Mouse (Mus musculus) adrenal gland, adult (tissue): ENCODE data around the gene Zfp280b.
"Not testable (repeated sequence)": the region's sequence is repeated elsewhere in the genome, so short reads cannot be mapped to it uniquely, and the experiment has no call there.

ENCODE experiments used
- DNase-seq, 2 experiments: peaks; one replicate each; pipeline ENCODE4 v3.0.0; 2022 to 2023; ENCODE audit warnings: low spot score in 1 of 2; ENCODE audit not compliant: inconsistent age in 2 of 2

Zfp280b gene

DNA sequence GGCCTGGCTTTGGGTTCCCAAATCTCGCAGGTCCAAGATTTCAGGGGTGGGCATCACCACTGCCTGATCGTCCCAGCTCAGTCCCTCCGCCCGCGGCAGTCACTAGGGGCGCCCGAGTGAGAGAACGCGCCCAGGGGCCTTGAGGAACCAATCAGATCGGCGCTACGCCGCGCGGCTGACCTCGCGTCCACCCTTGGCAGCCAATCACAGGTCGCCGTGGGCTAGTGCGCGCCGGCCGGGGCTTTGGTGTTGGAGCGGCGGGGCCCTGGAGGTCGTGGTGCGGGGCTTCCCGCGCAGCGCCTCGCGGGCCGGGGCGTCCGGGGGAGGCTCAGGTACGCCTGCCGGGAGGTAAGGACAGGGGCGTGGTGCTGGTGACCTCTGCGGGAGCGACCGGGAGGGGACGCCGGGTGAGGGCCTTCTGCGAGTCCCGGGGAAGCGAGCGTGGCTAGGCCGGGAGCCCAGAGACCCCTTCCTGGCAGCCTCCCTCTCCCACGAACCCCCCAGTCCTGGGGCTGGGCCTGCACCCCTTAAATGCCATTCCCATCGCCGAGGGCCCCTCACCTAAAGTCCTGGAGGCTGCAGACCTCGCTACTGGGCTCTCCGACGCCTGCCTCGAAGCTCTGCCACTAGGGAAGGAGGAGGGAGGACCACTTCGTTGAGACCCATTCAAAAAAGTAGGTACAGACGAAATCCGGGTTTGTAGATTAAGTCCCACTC, at the start of gene Zfp280b:
Gene Zfp280b (plus strand): TSS at position 249 of the 717 bp plus-strand sequence.
- DNase-seq = peak; percentile 95 to 98

DNA sequence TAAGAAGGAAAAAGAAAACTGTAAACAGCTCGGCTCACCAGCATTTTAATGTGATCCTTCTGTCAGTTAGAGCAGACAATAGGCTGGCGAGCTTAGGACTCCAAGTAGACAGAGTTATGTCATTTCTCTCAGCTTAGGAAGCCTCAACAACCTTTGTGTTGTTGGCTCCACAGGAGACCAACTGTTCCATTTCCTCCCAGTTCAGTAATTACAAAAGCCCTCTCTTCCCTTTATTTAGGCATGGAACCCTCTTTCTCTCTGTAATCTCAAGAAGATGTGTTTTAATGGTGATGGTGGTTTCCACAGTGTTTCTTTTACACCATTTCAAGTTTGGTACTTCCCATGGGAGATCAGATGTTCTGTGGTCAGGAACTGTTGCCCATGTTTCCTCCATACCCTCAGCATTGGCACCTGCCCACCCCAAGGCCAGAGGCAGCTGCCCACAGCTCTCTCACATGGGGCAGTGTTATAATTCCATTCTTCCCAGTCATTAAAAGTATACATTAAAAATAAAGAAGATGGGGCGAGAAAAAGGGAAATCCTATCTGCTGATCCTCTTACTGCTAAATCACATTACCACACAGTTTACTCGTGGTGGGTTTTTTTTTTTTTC, 41.9 kb upstream of the Zfp280b start:
- no peak for DNase-seq

DNA sequence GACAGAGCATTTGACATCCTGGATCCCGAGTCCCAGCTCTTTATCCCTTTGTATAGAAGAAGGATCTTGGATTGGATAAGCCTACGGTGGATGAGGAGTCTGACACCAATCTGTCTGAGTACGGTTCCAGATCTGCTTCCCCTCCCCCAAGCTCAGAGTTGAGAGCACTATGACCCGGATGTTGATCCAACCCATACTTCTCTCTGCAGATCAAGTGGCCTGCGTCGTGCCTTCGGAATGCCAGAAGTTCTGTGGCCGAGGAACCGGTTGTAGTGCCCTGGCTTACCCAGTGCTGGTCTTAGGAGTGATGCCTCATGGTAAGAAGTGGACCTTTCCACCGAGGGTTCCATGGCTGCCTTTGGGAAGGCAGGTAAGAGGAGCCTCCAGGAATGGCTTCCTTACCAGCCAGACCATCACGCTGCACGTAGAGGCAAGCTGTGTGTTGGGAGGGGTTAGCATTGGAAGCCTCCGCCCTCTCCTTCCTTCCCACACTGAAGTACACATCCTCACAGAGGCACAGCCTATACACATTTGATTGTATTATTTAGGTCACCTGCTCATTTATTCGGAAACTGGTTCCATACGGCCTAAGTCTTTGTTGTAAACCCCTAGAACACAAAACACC, 38.7 kb upstream of the Zfp280b start:
- DNase-seq = no peak

DNA sequence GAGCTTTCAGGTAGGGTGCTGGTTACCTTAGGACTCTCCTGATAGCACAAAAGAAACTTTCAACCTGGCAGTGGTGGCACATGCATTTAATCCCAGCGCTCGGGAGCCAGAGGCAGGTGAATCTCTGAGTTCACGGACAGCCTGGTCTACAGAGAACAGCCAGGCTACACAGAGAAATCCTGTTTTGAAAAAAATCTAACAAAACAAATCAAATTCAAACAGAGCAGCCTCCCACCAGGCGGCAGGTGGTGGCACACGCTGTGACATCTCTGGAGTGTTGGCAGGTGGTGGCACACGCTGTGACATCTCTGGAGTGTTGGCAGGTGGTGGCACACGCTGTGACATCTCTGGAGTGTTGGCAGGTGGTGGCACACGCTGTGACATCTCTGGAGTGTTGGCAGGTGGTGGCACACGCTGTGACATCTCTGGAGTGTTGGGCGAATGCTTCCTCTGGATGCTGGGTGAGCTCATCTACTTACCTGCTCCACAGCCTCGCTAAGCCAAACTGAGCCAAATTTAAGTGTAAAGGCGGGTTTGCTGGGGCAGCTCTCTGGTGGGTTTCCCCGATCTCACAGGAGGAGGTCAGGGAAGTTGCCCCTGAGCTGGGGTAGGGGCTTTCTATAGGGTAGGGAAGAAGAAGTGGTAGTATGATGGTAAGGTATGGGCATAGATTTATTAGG, 37.8 kb upstream of the Zfp280b start:
- DNase-seq = not testable (repeated sequence)

DNA sequence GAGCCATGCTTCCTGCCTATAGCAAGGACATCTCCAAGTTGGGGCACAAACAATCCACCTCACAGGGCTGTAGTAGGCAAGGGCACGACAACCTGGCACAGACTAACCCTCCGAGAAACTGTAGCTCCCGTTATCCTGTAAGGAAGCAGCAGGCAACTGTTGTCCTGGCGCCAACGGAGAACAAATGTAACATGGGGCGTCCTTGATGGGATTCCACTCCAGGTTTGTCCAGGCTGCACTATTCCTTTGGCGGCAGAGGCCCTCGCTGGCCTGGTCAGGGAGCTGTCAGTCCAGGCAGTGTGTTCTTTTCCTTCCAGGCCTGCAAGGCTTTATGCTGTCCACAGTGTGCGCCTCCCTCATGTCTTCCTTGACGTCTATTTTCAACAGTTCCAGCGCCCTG, 37.0 kb upstream of the Zfp280b start:
- DNase-seq = no peak

DNA sequence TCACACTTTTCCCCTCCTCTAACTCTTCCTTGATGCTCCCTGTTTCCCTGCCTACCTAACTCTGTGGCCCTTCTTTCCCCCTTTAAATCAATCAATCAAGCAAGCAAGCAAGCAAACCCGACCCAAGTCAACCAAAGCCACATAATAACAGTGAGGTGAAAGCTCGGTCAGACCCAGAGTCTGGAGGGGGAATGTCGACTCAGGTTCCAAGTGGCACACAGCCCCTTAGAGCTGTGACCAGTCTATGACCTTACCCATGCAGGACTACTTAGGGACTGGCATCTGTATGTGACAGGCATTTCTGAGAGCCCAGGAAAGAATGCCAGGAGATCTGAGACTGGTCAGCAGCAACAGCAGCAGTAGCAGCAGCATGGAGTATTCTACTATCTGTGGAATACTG, 36.1 kb upstream of the Zfp280b start:
- no peak for DNase-seq

DNA sequence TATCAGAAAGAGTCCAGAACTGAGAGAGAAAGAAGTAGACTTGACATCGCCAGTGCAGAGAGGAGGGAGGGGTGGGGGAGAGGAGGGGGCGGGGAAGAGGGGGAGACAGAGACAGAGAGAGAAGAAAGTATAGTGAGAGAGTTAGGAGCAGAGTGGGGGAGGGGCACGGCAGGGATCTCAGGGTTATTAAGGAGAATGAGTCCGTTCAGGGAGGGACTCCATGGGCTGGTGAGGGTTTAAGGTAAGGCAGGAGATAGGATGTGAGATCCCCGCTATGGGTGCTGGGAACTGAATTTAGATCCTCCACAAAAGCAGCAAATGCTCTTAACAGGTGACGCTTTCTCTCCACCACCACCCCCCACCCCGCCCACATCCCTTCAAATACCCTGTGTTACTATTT, 31.3 kb upstream of the Zfp280b start:
- DNase-seq = no peak

DNA sequence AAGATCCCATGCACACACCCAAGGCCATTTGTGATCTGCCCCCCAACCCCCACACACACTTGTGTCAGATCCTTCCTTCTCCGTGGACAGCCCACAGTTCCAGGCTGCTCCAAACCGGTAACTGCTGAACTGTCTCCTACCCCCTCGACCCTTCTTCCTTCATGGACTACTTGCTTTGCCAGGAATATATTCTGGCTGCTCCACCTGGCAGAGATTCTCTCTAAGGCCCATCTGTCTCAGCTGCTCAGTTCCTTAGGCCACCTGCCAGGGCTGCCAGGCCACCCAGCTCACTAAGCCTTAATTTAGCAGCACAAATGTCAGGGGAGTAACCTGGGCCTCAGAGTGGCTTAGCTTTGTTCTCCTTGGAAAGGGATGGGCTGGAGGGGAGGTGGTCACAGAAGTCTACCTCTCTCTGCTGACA, 30.3 kb upstream of the Zfp280b start:
- peak; percentile 45 to 75 for DNase-seq

DNA sequence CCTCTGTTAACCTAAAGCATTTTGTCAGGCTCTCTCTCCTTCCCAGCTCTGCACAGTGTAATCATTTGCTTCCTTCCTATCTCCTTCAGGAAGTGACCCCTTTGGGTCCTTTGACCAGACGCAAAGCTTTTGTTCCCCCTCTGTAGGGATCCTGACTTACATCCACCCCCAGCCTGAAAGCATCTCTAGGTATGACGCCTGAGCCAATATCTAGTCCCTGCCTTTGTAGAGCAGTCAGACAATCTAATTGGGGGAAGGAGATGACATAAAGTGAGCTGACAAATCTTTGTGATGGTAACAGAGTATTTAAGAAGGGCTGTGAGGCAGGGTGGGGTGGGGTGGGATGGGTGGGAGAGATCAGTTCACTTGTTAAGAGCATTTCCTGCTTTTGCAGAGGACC, 29.8 kb upstream of the Zfp280b start:
- DNase-seq = no peak

DNA sequence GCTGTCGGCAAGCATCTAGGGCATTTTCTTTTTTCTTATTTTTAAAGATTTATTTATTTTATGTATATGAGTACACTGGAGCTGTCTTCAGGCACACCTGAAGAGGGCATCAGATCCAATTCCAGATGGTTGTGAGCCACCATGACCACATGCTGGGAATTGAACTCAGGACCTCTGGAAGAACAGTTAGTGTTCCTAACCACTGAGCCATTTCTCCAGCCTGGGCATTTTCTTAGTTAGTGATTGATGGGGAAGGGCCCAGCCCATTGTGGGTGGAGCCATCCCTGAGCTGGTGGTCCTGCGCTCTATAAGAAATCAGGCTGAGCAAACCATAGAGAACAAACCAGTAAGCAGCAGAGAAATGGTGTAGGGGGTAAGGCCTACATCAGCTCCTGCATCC, 29.2 kb upstream of the Zfp280b start:
- DNase-seq = no peak

DNA sequence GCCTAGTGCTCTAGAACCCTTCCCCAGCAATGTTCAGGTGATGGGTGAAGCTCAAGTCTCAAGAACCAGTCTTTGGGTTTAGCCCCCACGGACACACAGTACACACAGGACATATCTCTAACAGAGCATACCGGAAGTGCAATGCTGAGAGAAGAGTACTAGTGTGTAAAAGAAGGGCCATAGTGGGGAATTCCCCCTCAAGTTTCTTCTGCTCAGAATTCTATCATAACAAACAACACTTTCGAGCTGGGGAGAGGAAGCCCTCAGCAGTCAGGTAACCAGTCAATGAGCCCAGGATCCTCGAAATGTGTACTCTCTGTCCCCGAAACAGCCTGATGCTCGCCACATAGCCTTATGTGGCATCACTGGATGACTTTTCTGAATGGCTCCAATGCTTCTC, 26.1 kb upstream of the Zfp280b start:
- DNase-seq = no peak

DNA sequence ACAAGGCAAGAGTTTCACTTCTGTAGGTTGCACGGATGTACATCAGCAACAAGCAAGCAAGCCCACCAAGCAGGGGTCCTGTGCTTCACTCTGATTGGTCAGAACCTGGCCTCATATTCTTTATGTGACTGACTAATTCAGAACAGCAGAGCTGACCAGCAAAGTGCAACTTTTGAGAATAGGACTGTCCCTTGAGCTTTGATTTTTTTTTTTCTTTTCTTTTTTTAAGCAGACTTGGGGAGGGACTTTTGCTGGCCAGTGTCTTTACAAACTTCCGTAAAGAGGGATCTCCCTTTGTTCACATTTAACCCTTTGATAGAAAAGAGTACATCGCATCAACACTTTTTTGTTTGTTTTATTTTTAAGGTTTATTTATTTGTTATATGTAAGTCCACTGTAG, 22.6 kb upstream of the Zfp280b start:
- DNase-seq = no peak

DNA sequence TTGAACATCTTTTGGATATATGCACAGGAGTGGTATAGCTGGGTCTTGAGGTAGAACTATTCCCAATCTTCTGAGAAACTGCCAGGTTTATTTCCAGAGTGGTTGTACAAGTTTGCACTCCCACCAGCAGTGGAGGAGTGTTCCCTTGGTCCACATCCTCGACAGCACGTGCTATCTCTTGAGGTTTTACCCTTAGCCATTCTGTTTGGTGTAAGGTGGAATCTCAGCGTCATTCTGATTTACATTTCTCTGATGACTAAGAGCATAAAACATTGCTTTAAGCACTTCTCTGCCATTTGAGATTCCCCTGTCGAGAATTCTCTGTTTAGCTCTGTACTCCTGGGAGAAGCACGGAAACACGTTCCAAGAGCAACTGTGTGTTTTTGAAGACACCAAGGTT, 19.5 kb upstream of the Zfp280b start:
- no peak for DNase-seq

DNA sequence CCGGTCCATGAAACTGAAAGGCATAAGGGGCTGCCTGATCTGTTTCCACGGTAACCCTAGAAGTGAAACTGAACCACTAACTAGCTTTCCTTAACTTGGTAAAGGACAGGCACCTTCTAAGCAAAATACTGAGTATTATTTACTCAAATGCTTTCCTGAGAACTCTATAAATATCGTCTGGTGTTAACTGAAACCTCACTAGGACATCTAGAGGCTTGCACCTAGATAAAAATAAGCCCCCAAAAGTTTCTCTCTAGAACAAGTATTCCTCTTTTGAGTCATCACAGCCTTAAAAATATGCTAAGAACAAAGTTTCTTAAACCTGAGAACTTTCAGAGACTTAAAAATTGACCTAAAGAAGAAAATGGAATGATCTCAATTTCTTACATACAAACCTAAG, 15.6 kb upstream of the Zfp280b start:
- no peak for DNase-seq

DNA sequence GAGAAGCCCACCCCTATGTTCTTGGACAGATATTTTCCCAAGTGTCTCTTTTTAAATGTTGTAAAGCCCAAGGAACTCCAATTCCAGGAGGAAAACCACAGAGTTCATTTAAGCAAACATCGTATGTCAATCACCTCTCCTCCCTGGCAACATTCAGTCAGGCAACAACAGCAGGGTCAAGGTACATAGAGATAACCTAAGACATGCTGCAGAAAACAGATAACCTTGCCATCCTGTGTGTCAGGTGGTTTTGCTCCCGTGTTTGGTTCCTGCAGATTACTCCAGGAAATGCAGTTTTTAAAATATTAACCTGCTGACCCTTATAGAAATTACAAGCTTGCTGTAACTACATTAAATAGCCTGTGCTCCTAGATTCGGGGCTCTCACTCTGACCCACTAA, 10.7 kb upstream of the Zfp280b start:
- no peak for DNase-seq

DNA sequence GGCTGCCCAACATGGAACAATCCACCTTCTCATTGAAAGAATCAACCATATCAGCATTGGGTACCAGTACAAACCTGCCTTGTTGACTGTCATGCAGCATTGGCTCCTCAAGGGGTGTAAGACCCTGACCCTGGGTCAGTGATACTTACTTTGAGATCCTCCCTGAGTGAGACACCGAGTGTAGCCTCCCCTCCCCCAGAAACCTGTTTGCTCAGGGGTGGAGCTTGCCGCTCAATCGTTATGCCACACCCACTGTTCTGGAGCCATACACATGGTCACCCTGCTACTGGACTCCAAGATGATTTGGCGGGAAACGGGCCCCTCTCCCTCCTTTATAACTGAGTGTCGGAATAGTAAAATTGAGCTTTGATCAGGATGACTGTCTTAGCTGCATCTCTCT, 8.5 kb upstream of the Zfp280b start:
- no peak for DNase-seq

DNA sequence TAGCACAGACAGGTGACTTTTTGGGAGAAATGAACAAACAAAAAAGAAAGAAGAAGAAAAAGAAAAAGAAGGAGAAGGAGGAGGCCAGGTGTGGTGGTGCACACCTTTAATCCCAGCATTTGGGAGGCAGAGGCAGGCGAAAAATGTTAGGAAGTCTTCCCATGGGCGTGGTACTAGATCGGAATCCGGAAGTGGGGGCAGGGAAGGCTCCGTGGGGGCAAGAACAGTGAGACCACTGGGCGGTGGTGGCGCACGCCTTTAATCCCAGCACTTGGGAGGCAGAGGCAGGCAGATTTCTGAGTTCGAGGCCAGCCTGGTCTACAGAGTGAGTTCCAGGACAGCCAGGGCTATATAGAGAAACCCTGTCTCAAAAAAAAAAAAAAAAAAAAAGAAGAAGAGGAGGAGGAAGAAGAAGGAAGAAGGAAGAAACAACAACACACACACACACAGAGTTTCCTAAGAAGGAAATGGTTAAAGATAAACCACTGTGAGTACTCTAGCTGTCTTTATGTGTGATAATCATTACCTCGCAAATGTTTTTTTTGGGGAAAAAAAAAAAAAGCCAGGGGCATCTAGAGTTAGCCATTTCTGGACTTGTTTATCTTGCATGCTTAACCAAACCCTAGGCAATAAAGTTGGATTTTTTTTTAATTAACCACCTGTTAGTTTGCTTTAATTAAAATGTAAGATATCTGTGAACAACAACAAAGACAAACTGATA, 6.8 kb upstream of the Zfp280b start:
- no peak for DNase-seq

DNA sequence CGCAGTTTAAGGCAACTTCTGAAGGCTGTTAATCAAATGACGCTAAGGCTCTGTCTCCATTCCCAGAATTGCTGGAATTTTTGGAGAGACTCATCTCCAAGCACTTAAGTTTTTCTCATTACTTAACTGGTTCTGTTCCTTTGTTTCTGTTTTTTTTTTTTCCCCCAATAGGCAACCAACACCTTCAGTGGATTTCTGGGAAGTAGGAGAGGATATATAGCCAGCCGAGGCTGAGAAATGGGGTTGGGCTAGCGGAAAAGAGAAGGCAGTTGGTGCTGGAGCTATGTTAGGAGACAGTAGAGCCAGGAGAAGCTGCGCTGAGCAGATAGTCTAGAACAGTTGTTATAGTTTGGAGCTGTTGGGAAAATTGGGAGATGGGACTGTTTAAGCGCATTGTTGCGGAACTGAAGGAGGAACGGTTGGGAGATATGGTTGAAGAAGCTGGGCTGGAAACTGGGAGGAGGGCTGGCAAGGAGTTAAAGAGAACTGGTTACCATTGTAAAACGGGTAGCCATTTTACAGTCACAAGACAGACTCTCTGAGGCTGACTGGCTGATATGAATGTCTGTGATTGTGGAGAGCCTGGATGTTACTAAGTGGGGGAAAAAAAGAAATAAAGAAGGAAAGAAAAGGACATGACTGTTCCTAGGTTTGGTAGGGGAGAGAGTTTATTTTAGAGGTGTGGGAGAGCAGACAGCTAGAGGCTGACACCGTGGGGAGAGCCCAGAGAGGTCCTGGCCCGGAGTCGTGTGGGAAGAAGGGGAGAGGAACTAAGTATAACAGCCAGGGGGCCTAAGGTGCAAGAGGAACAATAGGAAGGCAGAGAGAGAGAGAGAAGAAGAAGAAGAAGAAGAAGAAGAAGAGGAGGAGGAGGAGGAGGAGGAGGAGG, 5.1 kb upstream of the Zfp280b start:
- DNase-seq = no peak

DNA sequence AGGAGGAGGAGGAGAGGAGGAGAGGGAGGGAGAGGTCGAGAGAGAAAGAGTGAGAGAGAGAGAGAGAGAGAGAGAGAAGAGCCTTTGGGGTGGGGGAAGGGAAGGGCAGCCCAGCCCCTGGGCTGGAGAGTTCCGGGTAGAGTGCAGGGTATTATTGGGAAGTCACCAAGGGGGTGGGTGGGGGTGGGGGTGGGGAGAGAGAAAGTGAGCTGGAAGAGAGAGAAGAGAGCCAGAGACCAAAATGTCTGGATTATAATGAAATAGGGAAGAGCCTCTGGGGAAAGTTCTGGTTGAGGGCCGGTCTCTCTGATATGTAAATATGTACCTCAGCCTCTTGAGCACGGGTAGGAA, 4.5 kb upstream of the Zfp280b start:
- DNase-seq = no peak

DNA sequence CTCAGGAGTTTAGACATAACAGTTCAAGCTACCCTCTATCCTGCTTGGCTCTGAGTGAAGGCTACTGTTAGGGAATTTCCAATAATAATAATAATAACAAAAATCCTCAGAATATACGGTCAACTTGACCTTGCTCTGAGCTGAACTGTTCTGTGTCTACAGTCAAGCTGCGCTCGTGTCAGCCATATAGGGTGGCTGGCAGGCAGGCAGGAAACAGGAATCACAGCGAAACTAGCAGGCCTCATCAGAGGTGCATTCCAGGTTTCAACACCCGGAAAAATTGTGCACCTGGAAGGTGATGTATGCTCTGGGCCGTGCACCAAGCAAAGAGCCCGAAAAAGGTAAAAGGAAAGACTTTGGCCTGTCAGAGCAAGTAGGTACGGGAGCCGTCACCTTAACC, 4.1 kb upstream of the Zfp280b start:
- DNase-seq = no peak
